Mouse (Mus musculus): Measurements from ENCODE around the gene Tcta. TPM values are rescaled to one million over a fixed set of nuclear protein-coding genes. Genes with fewer than 3 reads are reported as not detected.
"Not testable (repeated sequence)": the region's sequence is repeated elsewhere in the genome, so short reads cannot be mapped to it uniquely, and the experiment has no call there.

Tcta gene
- total RNA-seq, 4 experiments from 2014 or later, result 66.6 to 85.9 (median 81.5) TPM

DNA sequence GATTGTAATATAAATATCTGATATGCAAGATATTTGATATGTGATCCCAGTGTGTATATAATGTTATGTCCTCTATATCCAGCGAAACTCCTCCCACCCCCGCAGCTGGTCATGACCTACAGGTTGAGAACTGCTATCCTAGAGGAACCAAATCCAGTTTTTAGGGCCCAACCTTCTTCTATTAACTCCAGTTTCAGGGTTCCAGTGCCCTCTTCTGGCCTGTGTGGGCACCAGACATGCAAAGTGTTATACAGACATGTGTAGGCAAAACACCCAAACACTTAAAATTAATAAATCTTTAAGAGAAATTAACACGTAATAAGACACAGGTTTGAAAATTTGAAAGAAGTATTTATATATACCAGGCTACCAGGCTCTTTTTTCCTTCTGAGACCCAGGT, 11.6 kb upstream of the Tcta start:
- DNase-seq (ENCODE audit: low spot score), result no peak

GRCm38 (mm10) chr9:108308141-108308540, 2.2 kb upstream of the Tcta start:
- no peak for DNase-seq (ENCODE audit: low spot score)

DNA sequence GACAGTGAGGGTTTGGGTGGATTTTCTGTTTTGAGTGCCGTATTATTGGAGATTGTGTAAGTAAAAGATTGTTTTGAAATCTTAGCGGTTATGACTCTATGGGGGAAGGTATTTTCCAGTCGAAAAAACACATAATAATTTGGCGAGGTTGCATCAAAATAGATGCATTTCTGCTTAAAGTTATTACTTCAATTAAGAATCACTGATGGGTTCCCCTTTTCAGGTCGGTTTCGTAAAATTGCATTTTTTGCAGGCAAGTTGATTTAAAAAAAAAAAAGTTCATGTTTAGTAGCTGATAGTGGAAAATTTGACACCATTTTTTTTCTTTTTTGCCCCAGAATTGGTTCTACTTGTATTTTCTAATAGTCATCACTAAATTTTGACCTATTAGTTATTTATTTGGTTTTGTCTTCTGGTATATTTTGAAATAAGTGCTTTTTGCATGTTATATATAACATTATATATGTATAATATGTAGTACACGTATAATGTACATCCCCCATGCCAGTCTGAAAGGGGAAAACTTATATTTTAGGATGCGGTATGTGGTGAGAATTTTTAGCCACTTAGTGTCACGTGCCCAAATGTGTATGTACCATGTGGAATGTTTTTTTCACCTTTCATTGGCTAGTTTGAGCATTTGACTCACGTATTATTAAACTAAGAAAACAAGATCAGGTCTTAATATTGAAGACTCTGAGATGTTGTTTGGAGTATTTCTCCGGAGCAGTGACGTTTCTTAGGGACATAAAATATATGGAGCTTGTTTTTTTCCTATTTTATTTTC, 1.3 kb upstream of the Tcta start:
- peak; percentile 12 for DNase-seq (ENCODE audit: low spot score)

DNA sequence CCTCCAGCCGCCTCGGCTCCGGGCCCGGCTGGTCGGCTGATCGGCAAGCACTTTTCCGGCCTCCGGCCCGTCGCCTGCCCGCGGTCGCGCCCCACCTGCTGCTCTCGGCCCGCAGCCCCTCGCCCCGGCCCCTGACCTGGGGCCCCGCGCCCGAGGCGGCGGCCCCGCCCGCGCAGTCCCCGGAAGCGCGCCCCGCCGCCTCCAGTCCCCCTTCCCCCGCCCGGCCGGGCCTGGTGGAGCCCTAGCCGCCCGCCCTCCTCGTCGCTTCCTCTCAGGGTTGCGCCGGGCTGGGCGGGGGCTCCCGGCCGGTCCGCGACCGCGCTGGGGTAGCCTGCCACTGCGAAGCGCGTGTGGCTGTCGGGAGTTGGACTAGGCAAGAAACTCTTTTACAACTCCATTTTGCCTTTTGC, 616 bp upstream of the Tcta start:
- no peak for DNase-seq (ENCODE audit: low spot score)

GRCm38 (mm10) chr9:108305170-108305569, 790 bp downstream of the Tcta start:
- DNase-seq (ENCODE audit: low spot score), result no peak

DNA sequence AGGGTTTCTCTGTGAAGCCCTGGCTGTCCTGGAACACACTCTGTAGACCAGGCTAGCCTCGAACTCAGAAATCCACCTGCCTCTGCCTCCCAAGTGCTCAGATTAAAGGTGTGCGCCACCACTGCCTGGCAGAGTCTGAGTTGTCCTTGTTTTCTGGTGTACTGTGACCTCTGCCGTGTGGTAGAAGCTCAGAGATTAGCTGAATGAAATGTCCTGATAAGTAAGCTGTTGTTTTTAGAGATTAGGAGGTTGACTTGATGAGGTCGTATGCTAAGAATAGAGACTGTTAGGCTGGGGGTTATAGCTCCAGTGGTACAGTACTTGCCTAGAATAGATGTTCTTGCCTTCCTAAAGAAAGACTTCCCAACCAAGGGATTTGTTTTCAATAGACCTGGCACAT, 1.2 kb downstream of the Tcta start:
- DNase-seq (ENCODE audit: low spot score), result peak; percentile 44

GRCm38 (mm10) chr9:108301853-108302252, 4.1 kb downstream of the Tcta start:
- DNase-seq (ENCODE audit: low spot score), result no peak

DNA sequence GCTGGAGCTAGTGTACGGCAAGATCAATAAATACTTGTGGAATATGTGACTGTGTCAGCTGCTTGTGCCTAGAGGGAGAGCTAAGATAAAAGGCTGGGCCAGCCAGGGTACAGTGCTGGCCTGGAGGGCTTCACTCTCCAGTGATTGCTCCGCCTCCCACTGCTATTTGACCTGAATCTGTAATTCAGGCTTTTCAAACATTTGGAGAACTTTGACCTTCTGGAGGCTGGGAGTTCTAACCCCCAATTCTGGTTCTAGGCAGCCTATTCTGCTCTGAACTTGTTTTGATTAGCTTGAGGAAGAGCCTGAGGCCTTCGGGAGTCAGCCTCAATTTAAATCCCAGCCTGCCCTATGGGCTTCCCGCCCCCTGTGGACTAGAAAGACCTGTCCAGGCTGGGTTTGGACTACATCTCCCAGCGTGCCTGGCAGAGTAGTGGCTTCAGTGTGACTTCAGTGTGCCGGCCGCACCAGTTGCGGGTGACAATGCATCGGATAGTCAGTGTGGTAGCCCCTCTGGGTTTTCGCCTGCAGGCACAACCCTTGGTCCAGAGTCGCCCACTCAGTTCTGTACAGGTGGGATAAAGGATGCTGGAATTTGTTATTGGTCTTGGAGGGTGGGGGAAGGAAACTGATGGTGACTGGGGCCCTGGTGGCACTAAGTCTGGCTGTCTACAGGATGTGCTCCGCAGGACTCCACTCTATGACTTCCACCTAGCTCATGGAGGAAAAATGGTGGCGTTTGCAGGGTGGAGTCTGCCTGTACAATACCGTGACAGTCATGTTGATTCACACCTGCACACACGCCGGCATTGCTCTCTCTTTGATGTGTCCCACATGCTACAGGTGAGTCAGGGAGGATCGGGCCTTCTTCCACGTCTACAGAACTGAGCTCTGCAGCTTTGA, 9.3 kb downstream of the Tcta start, which contains the start of gene Amt:
Amt (plus strand) TSS at position 401 of the 903 bp plus-strand sequence.
- DNase-seq (ENCODE audit: low spot score), result no peak

DNA sequence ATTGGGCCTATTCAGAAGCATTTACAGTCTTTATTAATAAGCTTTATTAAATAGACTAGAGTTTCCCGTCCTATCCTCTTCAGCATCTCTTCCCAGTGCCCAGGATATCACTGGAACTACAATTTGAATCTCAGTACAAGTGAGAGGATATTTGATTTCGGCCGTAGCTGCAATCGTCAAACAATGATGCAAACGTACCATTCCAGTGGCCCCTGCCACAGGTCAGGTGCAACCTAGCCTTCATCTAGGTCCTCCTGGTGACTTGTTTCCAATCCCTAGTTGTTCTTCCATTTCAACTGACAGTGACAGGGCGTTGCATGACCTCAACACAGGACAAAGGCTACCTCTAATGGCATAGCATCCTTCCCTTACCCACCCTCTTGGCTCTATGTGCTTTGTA, 15.2 kb downstream of the Tcta start:
- DNase-seq (ENCODE audit: low spot score), result no peak

DNA sequence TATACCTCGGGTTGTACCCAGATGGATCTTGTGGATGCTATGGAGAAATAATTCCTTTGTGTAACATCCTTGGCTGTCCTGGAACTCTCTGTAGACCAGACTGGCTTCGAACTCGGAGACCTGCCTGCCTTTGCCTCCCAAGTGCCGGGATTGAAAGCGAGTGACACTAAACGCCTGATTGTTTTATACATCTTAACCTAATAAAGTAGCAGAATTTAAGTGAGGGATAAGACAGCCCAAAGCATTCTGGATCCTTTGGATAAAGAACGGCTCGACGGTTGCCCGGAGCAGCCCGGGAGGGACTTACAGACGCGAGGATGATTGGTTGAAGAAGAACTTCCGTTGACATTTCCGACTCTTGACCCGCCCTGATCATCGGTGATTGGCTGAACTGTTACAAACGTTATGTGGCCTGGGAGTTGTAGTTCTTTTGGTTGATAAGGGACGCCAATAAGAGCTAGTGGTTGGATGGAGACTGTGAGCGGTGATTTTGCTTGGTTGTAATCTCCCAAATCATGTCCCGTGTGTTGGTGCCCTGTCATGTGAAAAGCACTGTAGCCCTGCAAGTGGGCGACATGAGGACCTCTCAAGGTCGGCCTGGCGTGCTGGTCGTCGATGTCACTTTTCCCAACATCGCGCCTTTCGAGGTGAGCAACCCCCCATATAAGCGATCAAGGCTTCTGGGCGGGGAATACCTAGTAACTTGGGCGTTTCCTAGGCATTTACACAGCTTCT, 15.8 kb downstream of the Tcta start, which contains the start of gene Nicn1:
Nicn1 (plus strand) TSS at position 414 of the 735 bp plus-strand sequence.
- DNase-seq (ENCODE audit: low spot score), result peak; percentile 96

DNA sequence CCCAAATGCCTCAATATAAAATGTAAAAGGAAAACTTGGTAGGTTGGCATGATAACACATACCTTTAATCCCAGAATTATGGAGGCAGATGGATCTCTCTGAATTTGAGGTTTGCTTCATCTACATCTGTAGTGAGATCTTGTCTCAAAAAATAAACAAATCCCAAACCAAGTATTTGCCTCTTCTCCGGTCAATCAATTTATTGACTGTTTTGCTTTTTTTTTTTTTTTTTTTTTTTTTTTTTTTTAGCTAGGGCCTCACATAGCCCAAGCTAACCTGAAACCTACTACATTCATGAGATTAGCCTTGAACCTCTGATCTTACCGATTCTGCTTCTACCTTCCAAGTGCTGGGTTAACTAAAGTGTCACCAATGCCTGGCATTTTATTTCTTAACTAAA, 16.6 kb downstream of the Tcta start:
- DNase-seq (ENCODE audit: low spot score), result no peak

GRCm38 (mm10) chr9:108287526-108288238, 18.3 kb downstream of the Tcta start:
- DNase-seq (ENCODE audit: low spot score), result not testable (repeated sequence)

- DNase-seq (ENCODE audit: low spot score), result peak; percentile 79
Measured at GRCm38 (mm10) chr9:108284410-108284809, 21.6 kb downstream of the Tcta start.

GRCm38 (mm10) chr9:108280071-108280828, 25.7 kb downstream of the Tcta start:
- peak; percentile 93 for DNase-seq (ENCODE audit: low spot score)

DNA sequence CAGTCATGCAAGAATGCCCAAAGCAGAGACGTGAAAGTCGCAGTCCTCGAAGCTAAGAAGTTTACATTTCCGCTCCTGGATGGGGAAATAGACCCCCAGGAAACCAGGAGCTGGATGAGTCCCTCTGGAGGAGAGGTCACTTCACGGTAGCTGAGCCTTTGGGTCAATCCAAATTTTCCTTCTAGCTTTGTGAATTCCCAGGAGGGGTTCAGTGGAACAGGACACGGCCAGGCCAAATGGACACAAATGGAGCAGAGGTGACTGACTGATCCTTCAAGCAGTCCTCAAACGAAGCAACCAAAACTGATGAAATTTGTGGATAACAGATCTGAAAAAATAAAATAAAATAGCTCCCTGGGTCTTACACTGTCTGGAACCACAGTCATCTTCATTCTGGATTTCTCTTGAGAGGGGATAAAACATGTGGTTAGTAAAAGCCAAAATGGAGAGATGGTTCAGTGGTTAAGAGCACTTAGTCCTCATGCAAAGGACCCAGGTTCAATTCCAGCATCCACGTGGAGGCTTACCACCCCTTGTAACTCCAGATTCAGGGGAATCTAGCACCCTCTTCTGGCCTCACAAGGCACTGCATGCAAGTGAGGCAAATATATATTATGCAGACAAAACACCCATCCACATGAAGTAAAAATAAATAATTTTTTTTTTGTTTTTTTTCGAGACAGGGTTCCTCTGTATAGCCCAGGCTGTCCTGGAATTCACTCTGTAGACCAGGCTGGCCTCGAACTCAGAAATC, 27.1 kb downstream of the Tcta start:
- DNase-seq (ENCODE audit: low spot score), result no peak

DNA sequence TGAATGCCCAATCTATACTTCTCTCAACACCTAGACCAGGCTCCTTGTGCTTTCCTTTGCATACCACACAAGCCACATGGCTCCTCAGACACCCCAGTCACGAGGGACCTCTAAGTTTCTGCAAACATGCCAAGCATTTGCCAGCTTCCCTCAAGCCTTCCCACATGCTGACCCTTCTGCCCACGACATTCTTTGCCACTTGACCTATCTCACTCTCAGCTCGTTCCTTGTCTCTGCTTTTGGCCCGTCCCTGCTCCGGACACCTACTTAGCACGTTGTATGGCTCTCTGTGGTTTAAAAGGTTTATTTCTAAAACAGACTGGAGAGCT, 30.7 kb downstream of the Tcta start:
- no peak for DNase-seq (ENCODE audit: low spot score)

GRCm38 (mm10) chr9:108274476-108275330, 31.3 kb downstream of the Tcta start:
- DNase-seq (ENCODE audit: low spot score), result no peak

DNA sequence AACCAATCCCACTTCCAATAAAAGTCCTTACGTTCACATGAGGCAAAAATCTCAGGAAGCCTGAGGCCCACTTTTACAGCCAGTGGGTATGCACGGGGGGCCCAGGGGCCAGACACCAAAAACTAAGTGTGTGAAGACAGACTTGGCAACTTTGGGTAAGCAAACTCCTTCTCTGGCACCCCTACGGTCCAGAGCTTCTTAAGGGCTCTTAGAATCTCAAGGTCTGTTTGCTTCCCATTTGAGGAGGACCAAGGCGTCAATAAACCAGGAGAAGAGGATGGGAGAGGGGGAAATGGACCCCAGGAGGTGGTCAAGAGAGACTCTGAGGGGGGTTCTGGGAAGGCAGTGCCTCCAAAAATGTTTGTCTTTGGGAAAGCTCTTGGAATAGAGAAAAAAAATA, 32.5 kb downstream of the Tcta start:
- no peak for DNase-seq (ENCODE audit: low spot score)

- no peak for DNase-seq (ENCODE audit: low spot score)
Measured at GRCm38 (mm10) chr9:108272691-108273090, 33.3 kb downstream of the Tcta start.

All from heart, adult 8-10 months (tissue).